Mouse (Mus musculus) liver, embryonic 16.5 days (tissue): ENCODE data around the gene Rexo5. TPM values are rescaled to one million over a fixed set of nuclear protein-coding genes. Genes with fewer than 3 reads are reported as not detected.

Experiments used
- ATAC-seq: fragments of 200-750 bp; cut with Nextera tagmentation; 2 replicates; pipeline ENCODE4 v1.8.0; 2017; ENCODE audit warnings: low read depth, mild to moderate bottlenecking, moderate number of reproducible peaks, moderate library complexity
- H3K27ac ChIP-seq: fragments of 300-500 bp; sonication (generic); 2 replicates; pipeline ENCODE4 v1.5.1; 2014; ENCODE audit warnings: mild to moderate bottlenecking, low read length
- H3K27me3 ChIP-seq: fragments of 300-500 bp; sonication (generic); 2 replicates; pipeline ENCODE4 v1.6.1; 2014; ENCODE audit warnings: low read depth, low read length, mixed read lengths; ENCODE audit not compliant: control insufficient read depth, insufficient read depth
- H3K36me3 ChIP-seq: fragments of 300-500 bp; sonication (generic); 2 replicates; pipeline ENCODE4 v1.6.1; 2014; ENCODE audit warnings: mild to moderate bottlenecking; ENCODE audit not compliant: control insufficient read depth, insufficient read depth
- H3K4me1 ChIP-seq: fragments of 300-500 bp; sonication (generic); 2 replicates; pipeline ENCODE4 v1.6.1; 2014; ENCODE audit warnings: low read depth, low read length, mixed read lengths; ENCODE audit not compliant: control insufficient read depth
- H3K4me2 ChIP-seq: fragments of 300-500 bp; sonication (generic); 2 replicates; pipeline ENCODE4 v1.6.1; 2014; ENCODE audit warnings: low read depth, low read length, mixed read lengths
- H3K4me3 ChIP-seq: fragments of 300-500 bp; sonication (generic); 2 replicates; pipeline ENCODE4 v1.5.1; 2014; ENCODE audit warnings: low read depth, mild to moderate bottlenecking, low read length
- H3K9ac ChIP-seq: fragments of 300-500 bp; sonication (generic); 2 replicates; pipeline ENCODE4 v1.6.1; 2014; ENCODE audit warnings: low read depth, low read length
- H3K9me3 ChIP-seq: fragments of 300-500 bp; sonication (generic); replicated peaks from 2 replicates; pipeline ENCODE4 v1.6.1; 2016; ENCODE audit warnings: low read length; ENCODE audit not compliant: control insufficient read depth
- WGBS: fragments of 180-500 bp; shearing (Covaris S2); extraction: QIAGEN DNeasy Blood & Tissue Kit; methylation state at CpG from one replicate; pipeline ENCODE4 v1.1.7; 2014; ENCODE audit not compliant: insufficient replicate concordance; 5-methylcytosine and 5-hydroxymethylcytosine counted together
- polyA plus RNA-seq: library from polyadenylated mRNA; unstranded; fragments of >200 nt; fragmentation: Nextera tagmentation; extraction: Ambion mirVana; gene quantifications from 2 replicates; pipeline ENCODE4 v1.2.1, GENCODE M21; 2015

Gene Rexo5
- polyA plus RNA-seq, 1 experiment from 2014 or later = 11.9 TPM

- no peak overlapping the region for H3K4me3 ChIP-seq
Observed at GRCm38 (mm10) chr7:119862167-119862566, 68.4 kb downstream of the Rexo5 start.

GRCm38 (mm10) chr7:119864500-119864899, 70.7 kb downstream of the Rexo5 start:
- no peak overlapping the region for H3K4me2 ChIP-seq
- no peak overlapping the region for H3K4me3 ChIP-seq
- no peaks in the 10 kb centered on the region for H3K27me3 ChIP-seq
- 46% methylated on average over 5 of the region's 5 CpGs for WGBS
- peaks cover 13% of the 10 kb centered on the region for H3K4me1 ChIP-seq
- H3K9ac ChIP-seq = no peak overlapping the region
- H3K9me3 ChIP-seq = no peaks in the 10 kb centered on the region
- H3K36me3 ChIP-seq = no peaks in the 10 kb centered on the region; the same call in 1 of the 2 replicates
- peak; percentile 70 for ATAC-seq
- no peak overlapping the region for H3K27ac ChIP-seq

More at GRCm38 (mm10) chr7:119862167-119862566, 68.4 kb downstream of the Rexo5 start:
- no peak overlapping the region for H3K4me2 ChIP-seq
- no peaks in the 10 kb centered on the region for H3K27me3 ChIP-seq
- WGBS = 25% methylated on average over 1 of the region's 1 CpGs
- H3K27ac ChIP-seq = no peak overlapping the region
- H3K36me3 ChIP-seq = no peaks in the 10 kb centered on the region; the same call in none of the 2 replicates
- peaks cover 13% of the 10 kb centered on the region for H3K4me1 ChIP-seq
- H3K9me3 ChIP-seq = no peaks in the 10 kb centered on the region
- no peak overlapping the region for H3K9ac ChIP-seq
- no peak for ATAC-seq

DNA sequence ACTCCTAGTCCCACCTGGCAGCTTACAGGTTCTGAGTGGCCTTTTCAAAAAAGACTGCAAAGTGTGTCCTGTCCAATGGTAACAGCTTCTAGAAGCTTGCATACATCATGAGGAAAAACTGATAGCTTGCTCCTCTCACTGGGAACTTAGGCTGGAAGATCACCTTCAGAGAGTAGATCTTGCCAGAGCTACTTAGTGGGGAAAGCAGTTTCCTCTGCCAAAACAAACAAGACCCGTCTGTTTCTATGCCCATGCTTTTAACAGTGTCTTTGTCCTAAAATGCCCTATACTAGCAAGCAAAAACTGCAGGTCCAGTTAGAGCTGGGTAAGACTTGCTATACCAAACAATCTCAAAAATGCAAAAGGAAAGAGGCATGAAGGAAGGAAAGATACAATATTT, 72.3 kb downstream of the Rexo5 start:
- H3K4me3 ChIP-seq = no peak overlapping the region
- ATAC-seq = no peak
- H3K27me3 ChIP-seq = no peaks in the 10 kb centered on the region
- no peak overlapping the region for H3K4me2 ChIP-seq
- peaks cover 10% of the 10 kb centered on the region for H3K4me1 ChIP-seq
- no peaks in the 10 kb centered on the region for H3K9me3 ChIP-seq
- WGBS = 46% methylated on average over 1 of the region's 1 CpGs
- no peak overlapping the region for H3K9ac ChIP-seq
- H3K27ac ChIP-seq = no peak overlapping the region
- no peaks in the 10 kb centered on the region for H3K36me3 ChIP-seq

GRCm38 (mm10) chr7:119872204-119872603, 78.4 kb downstream of the Rexo5 start:
- no peak overlapping the region for H3K4me2 ChIP-seq
- H3K36me3 ChIP-seq = no peaks in the 10 kb centered on the region
- no peak overlapping the region for H3K4me3 ChIP-seq
- no peaks in the 10 kb centered on the region for H3K9me3 ChIP-seq
- H3K27me3 ChIP-seq = no peaks in the 10 kb centered on the region
- no peak for ATAC-seq
- 73% methylated on average over 4 of the region's 4 CpGs for WGBS
- H3K4me1 ChIP-seq = no peaks in the 10 kb centered on the region
- no peak overlapping the region for H3K27ac ChIP-seq
- H3K9ac ChIP-seq = no peak overlapping the region

DNA sequence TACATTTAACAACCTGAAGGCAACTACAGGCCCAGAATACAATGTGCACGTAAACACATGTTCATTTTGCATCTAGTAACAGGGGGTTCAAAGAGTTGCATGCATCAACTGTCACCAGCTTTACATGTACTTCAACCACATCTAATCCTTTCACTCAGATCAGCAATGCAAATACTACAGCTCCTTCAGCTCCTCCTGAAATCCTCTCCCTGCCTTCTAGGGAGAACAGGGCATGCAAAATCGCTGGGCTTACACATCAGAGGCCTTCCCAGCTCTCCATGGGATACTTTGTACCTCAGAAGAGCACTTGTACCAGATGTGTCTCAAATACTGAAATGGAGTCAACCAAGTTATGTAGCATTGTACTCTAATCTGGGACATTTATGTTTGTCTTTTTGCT, 79.2 kb downstream of the Rexo5 start:
- H3K4me1 ChIP-seq = no peaks in the 10 kb centered on the region
- no peaks in the 10 kb centered on the region for H3K27me3 ChIP-seq
- H3K27ac ChIP-seq = no peak overlapping the region
- H3K9me3 ChIP-seq = no peaks in the 10 kb centered on the region
- H3K9ac ChIP-seq = no peak overlapping the region
- no peak for ATAC-seq
- H3K36me3 ChIP-seq = no peaks in the 10 kb centered on the region
- no peak overlapping the region for H3K4me2 ChIP-seq
- 54% methylated on average over 2 of the region's 2 CpGs for WGBS
- H3K4me3 ChIP-seq = no peak overlapping the region

DNA sequence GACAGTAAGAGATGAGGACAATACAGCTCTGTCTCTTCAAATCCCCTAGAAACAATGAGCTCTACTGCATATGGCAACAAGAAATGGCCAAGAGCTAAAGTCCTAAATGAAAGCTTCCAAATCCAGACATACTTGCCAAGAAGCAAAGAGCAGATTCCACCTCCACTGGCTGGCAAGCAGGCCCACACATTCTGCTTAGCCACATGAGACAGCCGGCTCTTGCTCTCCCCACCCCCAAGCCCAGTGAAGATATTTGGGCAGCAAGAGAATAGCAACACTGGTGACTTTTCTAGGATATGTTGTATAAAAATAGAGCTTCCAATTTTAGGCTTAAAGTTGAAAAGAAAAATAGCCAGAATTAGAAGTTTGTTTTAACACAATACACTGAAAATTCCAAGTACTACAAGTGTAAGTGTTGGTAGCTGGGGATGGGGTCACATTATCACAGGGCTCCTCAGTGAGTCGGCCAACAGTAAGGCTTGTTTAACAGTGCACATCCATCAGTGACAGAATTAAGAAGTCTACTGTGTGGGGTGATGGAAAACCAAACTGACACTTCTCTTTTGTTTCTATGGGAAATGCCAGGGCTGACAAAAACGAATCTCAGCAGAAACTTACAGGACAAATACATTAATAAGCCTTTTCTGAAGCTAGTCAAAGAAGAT, 82.1 kb downstream of the Rexo5 start:
- 58% methylated on average over 3 of the region's 3 CpGs for WGBS
- H3K27ac ChIP-seq = no peak overlapping the region

GRCm38 (mm10) chr7:119879171-119879570, 85.4 kb downstream of the Rexo5 start:
- Histone ChIP-seq H3K36me3 (no peaks in the 10 kb centered on the region), H3K27ac (no peak overlapping the region), H3K9me3 (no peaks in the 10 kb centered on the region), H3K4me3 (no peak overlapping the region), H3K9ac (no peak overlapping the region), H3K27me3 (no peaks in the 10 kb centered on the region), H3K4me2 (no peak overlapping the region), H3K4me1 (peaks cover 3% of the 10 kb centered on the region; the same call in 1 of the 2 replicates)
- WGBS = 63% methylated on average over 4 of the region's 4 CpGs
- ATAC-seq = peak; percentile 45; the same call in 1 of the 2 replicates

More for the DNA sequence above, 82.1 kb downstream of the Rexo5 start:
- Histone ChIP-seq H3K9me3 (no peaks in the 10 kb centered on the region), H3K4me1 (peaks cover 3% of the 10 kb centered on the region; the same call in 1 of the 2 replicates), H3K9ac (no peak overlapping the region), H3K27me3 (no peaks in the 10 kb centered on the region), H3K4me2 (no peak overlapping the region), H3K36me3 (no peaks in the 10 kb centered on the region), H3K4me3 (no peak overlapping the region)
- no peak for ATAC-seq

DNA sequence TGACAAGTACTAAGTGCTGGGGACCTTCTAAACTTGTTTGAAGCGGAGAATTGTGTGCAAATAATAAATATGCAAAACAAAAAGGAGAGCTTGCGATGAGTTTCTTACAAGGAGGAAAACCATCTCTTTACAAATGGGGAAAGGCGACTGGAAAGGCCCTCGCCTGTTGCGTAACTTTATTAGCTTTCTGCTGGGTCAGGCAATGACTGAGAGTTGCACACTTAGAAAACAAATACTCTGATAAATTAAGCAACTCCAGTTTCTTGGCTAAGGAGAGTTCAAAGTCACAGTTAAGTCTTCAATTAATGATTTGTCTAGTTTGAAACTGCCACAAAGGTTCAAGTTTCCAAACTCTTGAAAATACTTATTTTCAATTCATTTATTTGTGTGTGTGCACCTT, 86.5 kb downstream of the Rexo5 start:
- H3K4me1 ChIP-seq = peaks cover 3% of the 10 kb centered on the region; the same call in 1 of the 2 replicates
- 61% methylated on average over 5 of the region's 5 CpGs for WGBS
- no peak for ATAC-seq
- H3K27me3 ChIP-seq = no peaks in the 10 kb centered on the region
- H3K4me2 ChIP-seq = no peak overlapping the region
- no peak overlapping the region for H3K27ac ChIP-seq
- no peaks in the 10 kb centered on the region for H3K9me3 ChIP-seq
- no peak overlapping the region for H3K4me3 ChIP-seq
- H3K36me3 ChIP-seq = no peaks in the 10 kb centered on the region
- no peak overlapping the region for H3K9ac ChIP-seq

- no peaks in the 10 kb centered on the region for H3K36me3 ChIP-seq
- H3K27me3 ChIP-seq = no peaks in the 10 kb centered on the region
- H3K9me3 ChIP-seq = no peaks in the 10 kb centered on the region
- H3K27ac ChIP-seq = no peak overlapping the region
- H3K4me3 ChIP-seq = no peak overlapping the region
- no peak overlapping the region for H3K9ac ChIP-seq
- peaks cover 3% of the 10 kb centered on the region; the same call in 1 of the 2 replicates for H3K4me1 ChIP-seq
- 82% methylated on average over 2 of the region's 2 CpGs for WGBS
- H3K4me2 ChIP-seq = no peak overlapping the region
- no peak for ATAC-seq
Observed at GRCm38 (mm10) chr7:119881229-119881628, 87.4 kb downstream of the Rexo5 start.
